Mouse (Mus musculus) E14TG2a.4 (cell line): Measurements from ENCODE around the gene Pola2.

Experiments
- CTCF ChIP-seq: conservative IDR thresholded peaks from 2 replicates; pipeline ENCODE4 v1.5.1; 2014; ENCODE audit warnings: low read length
- POU5F1 ChIP-seq: IDR thresholded peaks from 2 replicates; pipeline ENCODE4 v1.6.1; 2014; ENCODE audit warnings: low read length, borderline replicate concordance

- TF ChIP-seq CTCF (no peak), POU5F1 (no peak)
Observed at GRCm38 (mm10) chr19:5927532-5927931, 36.5 kb downstream of the Pola2 start.
